Mouse (Mus musculus) cerebellum, adult 9-10 months (tissue): ENCODE measurements around the gene Chst5.

Experiments used
- DNase-seq: peaks from one replicate; pipeline ENCODE4 v3.0.0; 2022

Chst5 gene

GRCm38 (mm10) chr8:111929648-111930344, 19.5 kb upstream of the Chst5 start:
- DNase-seq, result no peak

- DNase-seq, result no peak
These were observed 14.7 kb upstream of the Chst5 start for GRCm38 (mm10) chr8:111924976-111925375.

GRCm38 (mm10) chr8:111923383-111923804, 13.1 kb upstream of the Chst5 start:
- DNase-seq, result peak; percentile 86

GRCm38 (mm10) chr8:111920971-111921370, 10.7 kb upstream of the Chst5 start:
- DNase-seq, result no peak

- no peak for DNase-seq
These were observed 9.4 kb upstream of the Chst5 start for GRCm38 (mm10) chr8:111919663-111920062.

GRCm38 (mm10) chr8:111912860-111913432, 2.7 kb upstream of the Chst5 start:
- no peak for DNase-seq

- DNase-seq, result no peak
These were observed 1.3 kb upstream of the Chst5 start for GRCm38 (mm10) chr8:111911572-111911971.

- no peak for DNase-seq
These were observed 4.6 kb downstream of the Chst5 start for GRCm38 (mm10) chr8:111905500-111906121.

GRCm38 (mm10) chr8:111902080-111902479, 8.2 kb downstream of the Chst5 start:
- DNase-seq, result no peak

- no peak for DNase-seq
These were observed 11.7 kb downstream of the Chst5 start for GRCm38 (mm10) chr8:111898586-111898985.

- no peak for DNase-seq
These were observed 15.3 kb downstream of the Chst5 start for GRCm38 (mm10) chr8:111894955-111895354.

- DNase-seq, result no peak
These were observed 17.6 kb downstream of the Chst5 start for GRCm38 (mm10) chr8:111892615-111893014.

- no peak for DNase-seq
These were observed 18.3 kb downstream of the Chst5 start for GRCm38 (mm10) chr8:111891983-111892382.

- DNase-seq, result no peak
These were observed 19.3 kb downstream of the Chst5 start for GRCm38 (mm10) chr8:111890911-111891303.

GRCm38 (mm10) chr8:111889931-111890910, 20.0 kb downstream of the Chst5 start:
- peak; percentile 60 for DNase-seq

GRCm38 (mm10) chr8:111888091-111888650, 22.1 kb downstream of the Chst5 start:
- no peak for DNase-seq

GRCm38 (mm10) chr8:111887479-111887878, 22.8 kb downstream of the Chst5 start:
- DNase-seq, result no peak

GRCm38 (mm10) chr8:111883615-111884014, 26.6 kb downstream of the Chst5 start:
- no peak for DNase-seq

- peak; percentile 67 for DNase-seq
These were observed 28.7 kb downstream of the Chst5 start for GRCm38 (mm10) chr8:111881591-111881990.

- peak; percentile 50 for DNase-seq
These were observed 32.5 kb downstream of the Chst5 start for GRCm38 (mm10) chr8:111877711-111878110.

GRCm38 (mm10) chr8:111876355-111876948, 33.8 kb downstream of the Chst5 start, which contains the start of gene Tmem170:
Gene Tmem170 (minus strand): TSS chr8:111876750.
- peak; percentile 100 for DNase-seq

- DNase-seq, result peak; percentile 57
These were observed 34.5 kb downstream of the Chst5 start for GRCm38 (mm10) chr8:111875758-111876157.
